Mouse (Mus musculus) ES-E14 (cell line): ENCODE results near the gene Sh3tc1. TPM values are rescaled to one million over a fixed set of nuclear protein-coding genes. Genes with fewer than 3 reads are reported as not detected.

Experiments used
- DNase-seq: peaks from one replicate; pipeline ENCODE4 v3.0.0-alpha.2; 2013; ENCODE audit warnings: low read depth, low spot score
- H3K27ac ChIP-seq: 2 replicates; pipeline ENCODE4 v1.5.1; 2012; ENCODE audit warnings: low read depth, mild to moderate bottlenecking, low read length, moderate library complexity, mixed read lengths; ENCODE audit not compliant: poor library complexity, insufficient read depth, severe bottlenecking
- H3K36me3 ChIP-seq: 2 replicates; pipeline ENCODE4 v1.6.1; 2012; ENCODE audit warnings: mild to moderate bottlenecking, low read length, moderate library complexity, mixed read lengths; ENCODE audit not compliant: control insufficient read depth, poor library complexity, insufficient read depth, severe bottlenecking
- H3K4me1 ChIP-seq, 2 experiments: fragments of 150-350 bp in 1 of 2; sonication (generic) in 1 of 2; 2 replicates each; pipeline ENCODE4 v1.6.1; 2012; ENCODE audit warnings: low read length in 2 of 2, mild to moderate bottlenecking in 1 of 2, mixed read lengths in 1 of 2; ENCODE audit not compliant: control insufficient read depth in 2 of 2, insufficient read depth in 2 of 2, poor library complexity in 1 of 2
- H3K4me3 ChIP-seq, 2 experiments: fragments of 150-350 bp in 1 of 2; sonication (generic) in 1 of 2; 2 replicates each; pipeline ENCODE4 v1.5.1; 2012; ENCODE audit warnings: low read length in 2 of 2, low read depth in 1 of 2, mild to moderate bottlenecking in 1 of 2, mixed read lengths in 1 of 2; ENCODE audit not compliant: insufficient read depth in 1 of 2, poor library complexity in 1 of 2, severe bottlenecking in 1 of 2
- H3K9ac ChIP-seq: 2 replicates; pipeline ENCODE4 v1.6.1; 2012; ENCODE audit warnings: low read depth, mild to moderate bottlenecking, low read length, mixed read lengths; ENCODE audit not compliant: poor library complexity, insufficient read depth, severe bottlenecking
- H3K9me3 ChIP-seq: fragments of 150-350 bp; sonication (generic); 2 replicates; pipeline ENCODE4 v1.6.1; 2012; ENCODE audit warnings: low read depth, mild to moderate bottlenecking, low read length; ENCODE audit not compliant: control insufficient read depth, insufficient read depth
- CHD2 ChIP-seq: IDR thresholded peaks from 2 replicates; pipeline ENCODE4 v1.6.1; 2014; ENCODE audit warnings: mild to moderate bottlenecking, low read depth, low read length, inconsistent platforms
- HCFC1 ChIP-seq: IDR thresholded peaks from 2 replicates; pipeline ENCODE4 v1.6.1; 2012; ENCODE audit warnings: low read length, inconsistent platforms, borderline replicate concordance; ENCODE audit not compliant: insufficient read depth
- MAFK ChIP-seq: IDR thresholded peaks from 2 replicates; pipeline ENCODE4 v1.6.1; 2014; ENCODE audit warnings: mild to moderate bottlenecking, low read depth, low read length, inconsistent platforms; ENCODE audit not compliant: insufficient read depth
- ZC3H11A ChIP-seq: IDR thresholded peaks from 2 replicates; pipeline ENCODE4 v1.6.1; 2012; ENCODE audit warnings: low read depth, mild to moderate bottlenecking, inconsistent platforms, low read length, borderline replicate concordance
- ZNF384 ChIP-seq: IDR thresholded peaks from 2 replicates; pipeline ENCODE4 v1.6.1; 2012; ENCODE audit warnings: low read depth, low read length, inconsistent platforms
- in situ Hi-C, 2 experiments: fragments of 600-800 bp; cut with MboI; formaldehyde crosslinking; loops; one replicate each; pipeline ENCODE4 v1.15.1; 2025; ENCODE audit warnings: low sequenced_read_pairs in 2 of 2, inconsistent platforms in 1 of 2; ENCODE audit not compliant: unreplicated experiment in 2 of 2
- total RNA-seq: library from RNA; depleted of rRNA; stranded (reverse); fragments of 300-350 nt; gene quantifications from 2 replicates; pipeline ENCODE4 v1.2.3, GENCODE M21; 2012

Gene Sh3tc1
- total RNA-seq, 1 experiment: 5.9 TPM

DNA sequence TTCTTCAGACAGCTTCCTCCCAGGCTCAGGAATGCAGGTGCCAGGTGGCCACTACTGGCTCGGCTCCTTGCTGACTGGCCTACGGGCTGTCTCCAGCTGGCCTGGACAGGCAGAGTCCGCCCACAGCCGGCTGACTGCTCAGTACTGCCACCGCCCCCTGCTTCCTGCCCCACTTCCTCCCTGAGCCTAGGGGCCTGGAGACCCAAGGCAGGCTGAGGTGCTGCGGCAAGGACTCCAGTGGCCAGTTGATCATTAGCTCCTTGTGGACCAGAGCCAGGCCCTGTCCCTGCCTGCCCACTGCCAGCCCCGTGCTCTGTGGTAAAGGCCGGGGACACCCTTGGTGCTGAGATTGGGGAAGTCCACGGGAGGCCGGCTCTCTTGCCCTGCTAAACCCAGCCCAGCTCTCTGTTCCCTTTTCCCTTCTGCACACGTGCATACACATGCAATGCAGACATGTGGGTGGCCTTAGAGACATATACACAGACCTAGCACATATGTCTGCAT lies 10.8 kb downstream of the Sh3tc1 start:
- Histone ChIP-seq H3K9me3 (no peaks in the 10 kb centered on the region), H3K27ac (no peak overlapping the region), H3K4me3 (peak overlapping the region; percentile 24 to 30; a peak in 3 of 4 replicates), H3K4me1 (peaks cover 4 to 13% of the 10 kb centered on the region in 2 experiments; a peak in 2 of 4 replicates), H3K36me3 (no peaks in the 10 kb centered on the region), H3K9ac (peak overlapping the region; percentile 56)
- no peak for TF ChIP-seq ZNF384
- TF ChIP-seq CHD2: no peak
- no peak for TF ChIP-seq MAFK
- no peak for TF ChIP-seq ZC3H11A
- no peak for TF ChIP-seq HCFC1
- in situ Hi-C loops: no loop called here
- no peak for DNase-seq

DNA sequence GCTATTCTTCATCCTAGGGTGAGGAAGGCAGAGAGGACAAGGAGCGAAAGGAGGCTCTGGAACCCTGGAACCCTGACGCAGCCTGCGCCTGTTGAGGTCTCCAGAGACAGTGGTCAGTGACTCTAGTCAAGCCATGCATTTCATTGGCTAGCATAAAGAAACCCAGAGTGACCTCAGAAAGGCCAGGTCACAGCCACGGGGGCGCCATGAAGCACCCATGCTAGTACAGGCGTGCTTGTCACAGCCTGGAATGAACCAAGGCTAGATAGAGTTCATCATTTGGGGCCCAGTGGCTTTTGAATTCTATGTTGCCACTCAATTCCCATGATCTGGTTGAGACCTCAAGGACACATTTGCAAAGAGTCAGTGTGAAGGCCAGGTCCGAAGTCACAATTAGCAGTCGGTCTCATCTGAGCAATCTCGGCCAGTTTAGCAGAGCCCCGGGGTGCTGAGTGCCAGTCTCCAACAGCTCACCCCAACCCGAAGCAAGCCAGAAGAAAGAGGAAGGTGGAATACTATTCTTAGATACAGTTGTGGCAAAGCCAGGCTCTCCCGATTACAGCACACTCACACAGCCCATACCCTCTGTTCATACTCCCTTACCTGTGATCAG lies 11.3 kb downstream of the Sh3tc1 start:
- Histone ChIP-seq H3K27ac (no peak overlapping the region), H3K4me1 (peaks cover 4 to 18% of the 10 kb centered on the region in 2 experiments; a peak in 3 of 4 replicates), H3K9ac (peak overlapping the region; percentile 30; the same call in 1 of the 2 replicates), H3K9me3 (no peaks in the 10 kb centered on the region), H3K4me3 (peak overlapping the region; percentile 24 to 30; a peak in 3 of 4 replicates), H3K36me3 (no peaks in the 10 kb centered on the region)
- no peak for TF ChIP-seq MAFK
- no peak for TF ChIP-seq ZNF384
- TF ChIP-seq ZC3H11A: no peak
- no peak for DNase-seq
- in situ Hi-C loops: no loop called here

DNA sequence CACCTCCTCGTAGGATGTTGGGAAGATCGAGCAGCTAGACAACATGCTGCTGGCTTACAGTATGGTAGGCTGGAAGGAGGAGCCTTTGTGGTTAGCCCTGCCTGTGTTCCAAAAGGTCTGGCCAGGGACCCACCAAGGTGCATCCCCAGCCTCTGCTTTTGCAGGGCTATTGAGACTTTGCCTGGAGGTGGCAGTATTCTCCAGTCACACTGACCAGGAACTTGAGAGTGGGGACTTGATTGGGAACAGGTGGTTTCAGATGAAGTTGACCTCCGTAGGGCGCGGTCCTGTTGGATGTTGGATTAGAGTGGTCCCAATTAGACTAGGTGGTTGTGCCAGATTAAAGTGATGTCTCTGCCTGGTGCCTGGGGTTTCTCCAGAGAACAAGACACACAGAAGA lies 12.3 kb downstream of the Sh3tc1 start:
- Histone ChIP-seq H3K4me1 (peaks cover 5 to 24% of the 10 kb centered on the region in 2 experiments; a peak in 3 of 4 replicates), H3K4me3 (no peak overlapping the region), H3K9ac (no peak overlapping the region), H3K36me3 (no peaks in the 10 kb centered on the region), H3K27ac (no peak overlapping the region), H3K9me3 (no peaks in the 10 kb centered on the region)
- TF ChIP-seq CHD2 (no peak), HCFC1 (no peak), ZC3H11A (no peak), ZNF384 (no peak), MAFK (no peak)
- DNase-seq: no peak
- in situ Hi-C loops: no loop called here

DNA sequence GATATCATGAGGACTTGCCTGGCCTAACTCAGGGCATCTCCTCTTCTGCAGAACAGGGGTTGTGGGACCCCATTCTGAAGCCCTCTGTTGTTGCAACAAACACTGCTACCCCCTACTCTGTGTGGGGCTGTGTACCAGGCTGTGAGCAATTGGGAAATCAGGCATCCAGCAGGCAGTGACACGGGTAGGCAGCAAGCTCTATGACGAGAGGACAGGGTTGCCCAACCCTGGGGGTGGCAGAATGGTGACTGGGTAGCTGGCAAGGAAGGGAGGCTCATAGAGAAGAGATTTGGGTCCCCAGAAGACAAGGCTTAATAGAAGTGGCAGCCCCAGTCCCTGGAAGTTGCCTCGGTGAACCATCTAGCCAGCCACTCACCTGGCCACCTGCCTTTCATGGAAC lies 13.9 kb downstream of the Sh3tc1 start:
- Histone ChIP-seq H3K4me1 (peaks cover 6 to 37% of the 10 kb centered on the region in 2 experiments; a peak in 3 of 4 replicates), H3K9me3 (no peaks in the 10 kb centered on the region), H3K4me3 (no peak overlapping the region), H3K9ac (no peak overlapping the region), H3K27ac (no peak overlapping the region), H3K36me3 (no peaks in the 10 kb centered on the region; the same call in 1 of the 2 replicates)
- in situ Hi-C loops: no loop called here
- DNase-seq: no peak
- no peak for TF ChIP-seq MAFK
- no peak for TF ChIP-seq ZC3H11A
- no peak for TF ChIP-seq CHD2
- TF ChIP-seq HCFC1: no peak
- no peak for TF ChIP-seq ZNF384
